Mouse (Mus musculus) granulocyte monocyte progenitor cell, adult 5-6 weeks (primary cell): ENCODE measurements around the gene Dctn2. TPM values are rescaled to one million over a fixed set of nuclear protein-coding genes. Genes with fewer than 3 reads are reported as not detected.
A peak's percentile ranks its signal among the peaks of the same experiment; 100 is the strongest.

Source experiments
- ATAC-seq: replicated peaks from 2 replicates; pipeline ENCODE4 v1.8.0; 2016; ENCODE audit warnings: mild to moderate bottlenecking, moderate TSS enrichment, inconsistent platforms; ENCODE audit not compliant: poor library complexity, severe bottlenecking
- total RNA-seq, 2 experiments: library from RNA; stranded (forward) in 1 of 2; stranded (reverse) in 1 of 2; fragments of 200-712, 200-1000 nt in 1 of 2; fragments of >200 nt in 1 of 2; fragmentation: Nextera tagmentation in 1 of 2; gene quantifications; 2 replicates each; pipeline ENCODE4 v1.2.3; 2014 to 2017

Dctn2 gene
- total RNA-seq, 2 experiments from 2014 or later: 62.3 to 83.9 TPM

DNA sequence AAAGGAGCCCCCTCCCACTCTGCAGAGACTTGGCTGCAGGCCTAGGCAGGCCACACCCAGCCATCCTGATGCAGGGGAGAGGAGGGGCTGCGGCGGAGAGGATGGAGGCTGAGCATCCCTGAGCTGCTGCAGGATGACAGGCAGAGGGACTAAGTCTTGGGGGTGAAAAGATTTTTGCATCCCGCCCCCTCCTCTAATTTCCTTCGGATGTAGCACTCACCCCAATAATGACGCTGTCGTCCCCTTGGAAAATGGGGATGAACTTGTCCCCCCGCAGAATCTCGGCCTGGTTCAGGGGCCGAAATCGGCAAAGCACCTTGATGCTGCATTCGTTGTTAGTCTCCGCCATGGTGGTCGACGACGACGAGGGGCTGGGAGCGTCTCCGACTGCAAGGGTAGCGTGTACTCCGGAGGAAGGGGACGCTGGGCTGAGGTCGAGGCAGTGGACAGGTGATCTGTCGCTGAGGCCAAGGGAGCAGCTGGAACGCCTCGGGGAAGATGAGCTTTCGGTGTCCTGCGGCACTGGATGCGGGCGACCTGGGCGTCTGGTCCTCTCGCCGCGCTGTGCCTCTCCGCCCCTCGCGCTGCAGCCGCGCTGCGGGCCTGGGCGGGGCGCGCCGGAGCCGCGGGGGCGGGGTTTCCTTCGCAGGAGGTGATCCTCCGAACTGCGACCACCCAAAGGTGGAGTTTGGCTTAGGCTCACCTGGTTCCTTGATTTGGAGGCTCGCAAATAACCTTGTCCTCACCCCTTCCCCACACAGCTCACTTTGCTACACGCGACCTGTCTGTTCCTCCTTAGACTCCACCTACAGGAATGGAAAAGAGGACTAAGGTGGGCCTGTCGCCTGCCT is 3.4 kb upstream of the Dctn2 start, which contains the start of gene Kif5a:
Gene Kif5a, minus strand, starts transcription at position 801 of the 851 bp plus-strand sequence.
- 0 out of 2 replicates have a peak, but pooled peaks have one; percentile 9 for ATAC-seq

GRCm38 (mm10) chr10:127263631-127264030 is 2.5 kb upstream of the Dctn2 start:
- ATAC-seq: no peak

- no peak for ATAC-seq
Observed at GRCm38 (mm10) chr10:127264336-127264735, 1.8 kb upstream of the Dctn2 start.

DNA sequence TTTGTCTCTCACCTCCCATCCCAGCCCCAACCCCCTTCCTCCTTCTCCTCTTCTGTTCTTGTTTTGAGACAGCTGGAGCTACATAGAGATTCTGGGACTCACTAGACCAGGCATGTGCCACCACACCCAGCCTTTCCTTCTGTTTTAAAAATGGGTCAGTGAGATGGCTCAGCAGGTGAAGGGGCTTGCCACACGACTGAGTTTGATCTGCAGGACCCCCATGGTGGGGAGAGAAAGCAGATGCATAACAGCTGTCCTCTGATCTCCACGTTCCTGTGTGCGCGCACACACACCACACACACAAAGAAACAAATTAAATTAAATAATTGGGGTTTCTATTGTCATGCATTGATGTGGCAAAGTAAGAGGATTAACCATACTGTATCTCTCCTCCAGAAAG is 1.2 kb upstream of the Dctn2 start:
- no peak for ATAC-seq

DNA sequence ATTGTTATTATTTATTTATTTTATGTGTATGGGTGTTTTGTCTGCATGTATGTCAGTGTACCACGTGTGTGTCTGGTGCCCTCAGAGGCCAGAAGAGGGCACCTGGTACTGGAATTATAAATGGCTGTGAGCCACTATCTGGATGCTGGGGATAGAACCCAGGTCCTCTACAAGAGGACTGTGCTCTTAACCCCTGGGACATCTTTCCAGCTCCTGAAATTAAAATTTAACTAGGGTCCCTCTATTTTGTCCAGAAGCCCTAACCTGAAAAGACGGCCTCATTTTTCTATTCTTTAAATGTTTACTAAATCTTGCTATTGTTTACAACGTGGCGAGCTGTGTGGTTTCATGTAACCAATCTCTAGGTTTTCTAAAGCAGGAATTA is 449 bp upstream of the Dctn2 start:
- ATAC-seq: no peak

DNA sequence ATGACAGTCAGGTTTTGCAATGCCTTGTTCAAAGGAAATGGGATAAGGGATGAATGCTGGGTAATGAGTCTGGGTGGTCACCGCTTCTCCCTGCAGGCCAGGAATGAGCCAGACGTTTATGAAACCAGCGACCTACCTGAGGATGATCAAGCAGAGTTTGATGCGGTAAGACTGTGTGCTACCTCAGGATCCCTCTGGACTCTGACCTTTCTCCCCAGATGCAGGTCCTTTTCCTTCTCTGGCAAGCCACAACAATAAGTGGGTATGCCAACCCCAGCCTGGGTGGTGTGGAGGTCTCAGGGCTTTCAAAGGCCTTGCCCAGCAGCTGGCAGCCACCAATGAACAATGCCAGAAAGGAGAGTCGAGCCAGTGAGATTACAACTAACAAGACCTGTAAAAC is 1.1 kb downstream of the Dctn2 start:
- no peak for ATAC-seq

DNA sequence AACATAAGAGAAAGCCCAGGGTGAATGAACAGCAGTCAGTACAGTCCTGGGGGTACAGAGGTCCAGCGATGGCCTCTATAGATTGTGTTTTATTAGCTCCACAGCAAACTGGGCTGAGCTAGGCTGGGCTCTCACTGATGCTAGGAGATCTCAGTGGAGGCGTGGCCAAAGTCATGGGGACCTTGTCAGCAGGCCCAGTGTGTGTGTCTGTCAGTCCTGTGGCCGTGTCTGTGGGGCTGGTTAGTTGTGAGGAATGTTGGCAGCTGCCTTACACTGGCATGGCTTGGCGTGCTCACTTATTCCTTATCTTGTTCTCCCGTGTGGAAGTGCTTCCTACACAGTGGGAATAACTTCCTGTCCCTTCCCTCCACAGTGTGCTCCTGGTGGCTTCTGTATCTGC is 2.2 kb downstream of the Dctn2 start:
- no peak for ATAC-seq

DNA sequence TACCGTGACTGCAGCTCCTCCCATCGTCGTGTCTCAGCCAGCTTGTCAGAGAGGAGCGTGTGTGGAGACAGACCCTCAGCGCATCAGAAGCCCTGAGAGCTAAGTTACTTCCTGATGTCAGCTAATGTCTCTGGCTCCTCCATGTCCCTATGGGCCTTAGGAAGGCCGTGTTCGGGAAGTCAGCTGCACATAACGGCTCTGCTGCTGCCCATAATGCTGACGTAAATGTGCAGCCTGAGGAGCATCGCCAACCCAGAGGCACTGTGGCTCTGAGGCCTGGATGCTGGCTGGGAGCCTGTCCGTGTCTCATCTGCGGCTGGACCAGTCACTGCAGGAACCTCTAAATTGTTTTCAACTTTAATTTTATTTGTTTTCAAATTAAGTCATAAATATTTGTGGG is 2.9 kb downstream of the Dctn2 start:
- no peak for ATAC-seq

- ATAC-seq: no peak
Observed at GRCm38 (mm10) chr10:127269884-127270283, 3.7 kb downstream of the Dctn2 start.

DNA sequence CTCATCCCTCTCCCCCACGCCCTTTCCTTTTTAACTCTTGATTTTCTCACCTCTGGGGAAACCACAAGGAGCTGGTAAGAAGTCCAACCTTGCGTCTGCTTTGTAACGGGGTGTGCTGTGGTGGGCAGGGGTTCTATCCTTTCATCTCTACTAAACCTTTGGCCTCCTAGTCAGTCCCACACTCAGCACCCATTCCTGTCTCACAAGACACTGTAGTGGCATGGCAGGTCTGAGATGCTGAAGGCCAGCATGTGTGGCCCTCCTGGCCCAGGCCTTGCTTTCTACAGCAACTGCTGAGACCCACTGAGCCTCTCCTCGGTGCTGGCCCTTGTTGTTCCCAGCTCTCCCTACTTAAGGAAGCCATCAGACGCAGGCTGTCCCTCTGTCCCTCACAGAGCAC is 6.2 kb downstream of the Dctn2 start:
- no peak for ATAC-seq

DNA sequence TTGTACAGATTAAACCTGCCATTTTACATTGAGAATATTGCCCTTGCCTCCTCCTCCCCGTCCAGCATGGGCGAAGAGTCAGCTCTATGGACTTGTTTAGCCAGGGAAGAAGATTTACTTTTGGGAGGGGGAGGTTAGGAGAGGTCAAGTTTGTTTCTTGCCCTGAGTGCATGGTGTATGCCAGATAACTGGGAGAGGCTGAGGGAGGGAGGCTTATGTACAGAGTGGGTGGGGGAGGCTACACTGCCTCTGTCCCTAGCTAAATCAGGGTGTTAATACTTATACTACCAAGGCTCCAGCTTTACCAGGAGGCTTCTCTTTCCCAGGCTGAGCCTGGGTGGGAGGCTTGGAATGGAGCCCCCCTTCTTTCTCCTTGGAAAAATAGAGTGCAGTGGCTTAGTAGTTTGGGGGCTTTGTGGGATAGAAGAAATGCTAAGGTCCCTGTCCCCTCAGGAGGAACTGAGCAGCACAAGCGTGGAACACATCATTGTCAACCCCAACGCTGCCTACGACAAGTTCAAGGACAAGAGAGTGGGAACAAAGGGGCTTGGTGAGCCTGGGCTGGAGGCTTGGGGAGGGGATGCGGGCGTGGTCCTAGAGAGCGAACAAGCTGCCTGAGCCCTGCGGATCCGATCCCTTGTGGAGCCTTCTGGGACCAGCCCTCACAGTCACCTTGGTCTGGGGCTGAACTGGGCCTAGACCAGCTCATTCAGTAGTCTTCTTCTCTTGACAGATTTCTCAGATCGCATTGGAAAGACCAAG is 8.3 kb downstream of the Dctn2 start:
- ATAC-seq: no peak

DNA sequence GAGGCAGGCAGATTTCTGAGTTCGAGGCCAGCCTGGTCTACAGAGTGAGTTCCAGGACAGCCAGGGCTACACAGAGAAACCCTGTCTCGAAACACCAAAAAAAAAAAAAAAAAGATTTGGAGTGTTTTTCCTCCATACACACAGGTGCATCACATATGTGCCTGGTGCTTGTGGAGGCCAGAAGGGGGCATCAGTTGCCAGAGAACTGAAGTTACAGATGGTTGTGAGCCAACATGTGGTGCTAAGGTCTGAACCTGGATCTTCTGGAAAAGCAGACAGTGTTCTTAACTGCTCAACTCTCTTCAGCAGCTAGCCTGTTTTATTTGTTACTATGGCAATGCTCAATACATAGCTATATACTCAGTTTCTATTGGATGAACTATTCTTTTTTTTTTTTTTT is 13.6 kb downstream of the Dctn2 start:
- no peak for ATAC-seq

GRCm38 (mm10) chr10:127281316-127281715 is 15.1 kb downstream of the Dctn2 start:
- no peak for ATAC-seq

GRCm38 (mm10) chr10:127282620-127283215 is 16.6 kb downstream of the Dctn2 start:
- no peak for ATAC-seq

- ATAC-seq: no peak
Observed at GRCm38 (mm10) chr10:127284105-127284622, 18.0 kb downstream of the Dctn2 start.

DNA sequence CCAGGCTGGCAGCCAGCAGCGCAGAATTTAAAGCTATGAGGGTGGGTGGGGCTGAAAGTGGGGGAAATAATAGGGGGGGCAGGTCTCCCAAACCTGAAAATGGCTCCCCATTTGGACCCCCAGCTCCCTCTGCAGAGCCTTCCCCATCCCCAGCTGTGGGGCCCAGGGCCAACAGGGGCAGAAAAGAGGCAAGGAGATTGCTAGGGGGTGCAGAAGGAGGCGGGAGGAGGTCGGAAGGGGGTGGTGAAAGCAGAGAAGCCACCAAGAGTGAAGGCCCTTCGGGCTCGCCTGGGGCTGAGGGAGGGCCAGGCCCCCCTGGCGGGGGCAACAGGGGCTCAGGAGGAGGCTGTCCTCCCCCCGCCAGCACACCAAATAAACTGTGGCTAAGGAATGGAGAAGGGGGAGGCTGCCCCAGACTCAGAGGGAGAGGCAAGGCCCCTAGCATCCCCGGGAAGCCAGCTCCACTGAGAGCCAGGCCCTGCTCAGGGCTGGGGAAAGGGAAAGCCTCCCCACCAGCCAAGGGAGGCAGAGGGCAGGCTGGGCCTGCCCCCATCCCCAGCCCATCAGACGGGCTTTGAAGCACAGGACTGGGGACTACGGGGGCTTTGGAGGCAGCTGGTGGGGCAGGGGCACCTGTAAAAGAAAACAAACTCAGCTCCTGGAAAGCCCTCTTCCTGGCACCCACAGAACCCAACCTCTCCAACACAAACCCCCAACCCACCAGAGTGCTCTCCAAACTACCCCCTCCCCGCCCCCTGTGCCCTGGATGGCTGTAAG is 18.7 kb downstream of the Dctn2 start:
- no peak for ATAC-seq

- no peak for ATAC-seq
Observed at GRCm38 (mm10) chr10:127285644-127286043, 19.5 kb downstream of the Dctn2 start.

GRCm38 (mm10) chr10:127286194-127286593 is 20.0 kb downstream of the Dctn2 start:
- ATAC-seq: no peak

DNA sequence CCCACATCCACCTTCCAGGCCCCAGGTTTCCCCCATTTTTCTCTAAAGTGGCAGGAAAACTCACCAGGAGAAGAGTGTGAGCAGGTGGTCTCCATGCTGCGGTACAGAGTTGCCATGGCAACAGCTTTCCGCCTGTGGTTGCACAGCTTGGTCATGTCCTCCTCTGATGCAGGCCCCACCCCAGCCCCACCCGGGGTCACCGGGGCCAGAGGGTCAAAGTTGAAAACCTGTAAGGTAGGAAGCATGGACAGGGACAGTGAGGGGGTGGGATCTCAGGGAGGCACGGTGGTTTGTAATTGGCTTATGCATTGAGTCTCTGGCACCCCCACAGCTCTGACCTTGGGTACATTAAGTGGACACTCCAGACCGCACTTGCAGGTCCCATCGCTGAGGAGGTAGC is 20.6 kb downstream of the Dctn2 start:
- ATAC-seq: no peak

- ATAC-seq: no peak
Observed at GRCm38 (mm10) chr10:127287271-127287935, 21.2 kb downstream of the Dctn2 start.
